Mouse (Mus musculus) midbrain, embryonic 13.5 days (tissue): Measurements from ENCODE around the gene Smagp. TPM values are rescaled to one million over a fixed set of nuclear protein-coding genes. Genes with fewer than 3 reads are reported as not detected.
"Not testable (repeated sequence)": the region's sequence is repeated elsewhere in the genome, so short reads cannot be mapped to it uniquely, and the experiment has no call there.

Source experiments
- ATAC-seq: fragments of 200-750 bp; cut with Nextera tagmentation; 2 replicates; pipeline ENCODE4 v1.8.0; 2017; ENCODE audit warnings: mild to moderate bottlenecking, moderate TSS enrichment, moderate library complexity
- H3K27ac ChIP-seq: fragments of 300-500 bp; sonication (generic); 2 replicates; pipeline ENCODE4 v1.5.1; 2015; ENCODE audit warnings: inconsistent platforms, mild to moderate bottlenecking, moderate library complexity
- H3K27me3 ChIP-seq: fragments of 300-500 bp; sonication (generic); 2 replicates; pipeline ENCODE4 v1.6.1; 2015; ENCODE audit warnings: mild to moderate bottlenecking, inconsistent platforms
- H3K36me3 ChIP-seq: fragments of 300-500 bp; sonication (generic); 2 replicates; pipeline ENCODE4 v1.6.1; 2015; ENCODE audit warnings: mild to moderate bottlenecking, inconsistent platforms
- H3K4me1 ChIP-seq: fragments of 300-500 bp; sonication (generic); replicated peaks from 2 replicates; pipeline ENCODE4 v1.6.1; 2015; ENCODE audit warnings: inconsistent platforms
- H3K4me2 ChIP-seq: fragments of 300-500 bp; sonication (generic); replicated peaks from 2 replicates; pipeline ENCODE4 v1.6.1; 2015; ENCODE audit warnings: moderate library complexity, mild to moderate bottlenecking, inconsistent platforms
- H3K4me3 ChIP-seq: fragments of 300-500 bp; sonication (generic); replicated peaks from 2 replicates; pipeline ENCODE4 v1.5.1; 2015; ENCODE audit warnings: mild to moderate bottlenecking, inconsistent platforms
- H3K9ac ChIP-seq: fragments of 300-500 bp; sonication (generic); replicated peaks from 2 replicates; pipeline ENCODE4 v1.6.1; 2015; ENCODE audit warnings: mild to moderate bottlenecking, inconsistent platforms
- H3K9me3 ChIP-seq: fragments of 300-500 bp; sonication (generic); 2 replicates; pipeline ENCODE4 v1.6.1; 2016; ENCODE audit warnings: mild to moderate bottlenecking, inconsistent platforms
- WGBS: fragments of 180-500 bp; shearing (Covaris S2); methylation state at CpG from one replicate; pipeline ENCODE4 v1.1.7; 2015; 5-methylcytosine and 5-hydroxymethylcytosine counted together
- polyA plus RNA-seq: library from polyadenylated mRNA; unstranded; fragments of >200 nt; fragmentation: Nextera tagmentation; extraction: Ambion mirVana; gene quantifications from 2 replicates; pipeline ENCODE4 v1.2.1, GENCODE M21; 2015

The Smagp gene
- polyA plus RNA-seq, 1 experiment from 2014 or later: 2.9 TPM

GRCm38 (mm10) chr15:100621671-100622070 lies 15.1 kb downstream of the Smagp start:
- H3K4me2 ChIP-seq, H3K4me1 ChIP-seq, ATAC-seq, H3K9me3 ChIP-seq, H3K4me3 ChIP-seq, H3K27me3 ChIP-seq, H3K9ac ChIP-seq, H3K27ac ChIP-seq: not testable (repeated sequence)
- 77% methylated on average over 9 of the region's 9 CpGs for WGBS
- H3K36me3 ChIP-seq: peaks cover 44% of the 10 kb centered on the region

DNA sequence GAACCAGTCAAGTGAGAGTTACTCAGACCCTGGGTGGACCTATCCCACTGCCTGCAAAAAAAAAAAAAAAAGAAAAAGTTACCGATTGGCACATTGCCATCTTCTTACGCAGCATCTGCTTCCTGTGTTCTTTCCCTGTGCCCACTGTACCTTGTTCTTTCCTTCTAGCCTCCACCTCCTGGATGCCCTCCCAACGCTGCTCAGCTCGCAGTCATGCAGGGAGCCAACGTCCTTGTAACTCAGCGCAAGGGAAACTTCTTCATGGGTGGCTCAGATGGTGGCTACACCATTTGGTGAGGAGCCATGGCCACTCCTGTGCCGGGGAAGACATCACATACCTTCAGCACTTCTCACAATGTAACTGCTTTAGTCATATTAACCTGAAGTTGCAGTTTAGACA lies 17.5 kb downstream of the Smagp start:
- Histone ChIP-seq H3K9ac (no peak overlapping the region), H3K4me2 (no peak overlapping the region), H3K4me3 (no peak overlapping the region), H3K27me3 (no peaks in the 10 kb centered on the region), H3K4me1 (peaks cover 15% of the 10 kb centered on the region), H3K9me3 (no peaks in the 10 kb centered on the region), H3K27ac (no peak overlapping the region), H3K36me3 (peaks cover 44% of the 10 kb centered on the region)
- ATAC-seq: no peak
- 93% methylated on average over 7 of the region's 7 CpGs for WGBS

GRCm38 (mm10) chr15:100616221-100616620 lies 20.5 kb downstream of the Smagp start:
- peak; percentile 46 for ATAC-seq
- peak overlapping the region; percentile 88 for H3K9ac ChIP-seq
- WGBS: under 1% methylated on average over 19 of the region's 19 CpGs

GRCm38 (mm10) chr15:100615825-100616220 lies 20.9 kb downstream of the Smagp start:
- peak overlapping the region; percentile 87 for H3K4me2 ChIP-seq
- WGBS: under 1% methylated on average over 41 of the region's 43 CpGs

More at GRCm38 (mm10) chr15:100616221-100616620, 20.5 kb downstream of the Smagp start:
- H3K27ac ChIP-seq: peak overlapping the region; percentile 96
- peaks cover 37% of the 10 kb centered on the region for H3K36me3 ChIP-seq
- H3K4me2 ChIP-seq: peak overlapping the region; percentile 87
- H3K4me1 ChIP-seq: peaks cover 25% of the 10 kb centered on the region
- H3K9me3 ChIP-seq: no peaks in the 10 kb centered on the region
- H3K4me3 ChIP-seq: peak overlapping the region; percentile 86
- H3K27me3 ChIP-seq: 0 out of 2 replicates have a peak, but pooled peaks cover 4% of the 10 kb centered on the region

GRCm38 (mm10) chr15:100614996-100615824 lies 21.5 kb downstream of the Smagp start, which contains the start of gene Dazap2:
Gene Dazap2, plus strand, starts transcription at chr15:100615349.
- H3K36me3 ChIP-seq: peaks cover 28% of the 10 kb centered on the region
- H3K4me2 ChIP-seq: peak within 1 kb of the TSS; percentile 87
- ATAC-seq: peak; percentile 78
- peak within 1 kb of the TSS; percentile 86 for H3K4me3 ChIP-seq
- H3K27ac ChIP-seq: peak within 1 kb of the TSS; percentile 96
- peak within 1 kb of the TSS; percentile 88 for H3K9ac ChIP-seq
- no peaks in the 10 kb centered on the region for H3K9me3 ChIP-seq
- H3K4me1 ChIP-seq: peaks cover 25% of the 10 kb centered on the region
- WGBS: under 1% methylated on average over 85 of the region's 99 CpGs
- 0 out of 2 replicates have a peak, but pooled peaks cover 4% of the 10 kb centered on the region for H3K27me3 ChIP-seq

More at GRCm38 (mm10) chr15:100615825-100616220, 20.9 kb downstream of the Smagp start:
- H3K9ac ChIP-seq: peak overlapping the region; percentile 88
- H3K27me3 ChIP-seq: 0 out of 2 replicates have a peak, but pooled peaks cover 4% of the 10 kb centered on the region
- peaks cover 25% of the 10 kb centered on the region for H3K4me1 ChIP-seq
- H3K27ac ChIP-seq: peak overlapping the region; percentile 96
- peaks cover 35% of the 10 kb centered on the region for H3K36me3 ChIP-seq
- H3K4me3 ChIP-seq: peak overlapping the region; percentile 86
- peak; percentile 91 for ATAC-seq
- H3K9me3 ChIP-seq: no peaks in the 10 kb centered on the region

GRCm38 (mm10) chr15:100614218-100614995 lies 22.3 kb downstream of the Smagp start:
- Histone ChIP-seq H3K36me3 (peaks cover 20% of the 10 kb centered on the region), H3K4me3 (peak overlapping the region; percentile 86), H3K4me1 (peaks cover 25% of the 10 kb centered on the region), H3K9ac (peak overlapping the region; percentile 88), H3K4me2 (peak overlapping the region; percentile 81), H3K9me3 (no peaks in the 10 kb centered on the region), H3K27me3 (0 out of 2 replicates have a peak, but pooled peaks cover 4% of the 10 kb centered on the region), H3K27ac (peak overlapping the region; percentile 96)
- 10% methylated on average over 43 of the region's 43 CpGs for WGBS
- no peak; the same call in 1 of the 2 replicates for ATAC-seq

DNA sequence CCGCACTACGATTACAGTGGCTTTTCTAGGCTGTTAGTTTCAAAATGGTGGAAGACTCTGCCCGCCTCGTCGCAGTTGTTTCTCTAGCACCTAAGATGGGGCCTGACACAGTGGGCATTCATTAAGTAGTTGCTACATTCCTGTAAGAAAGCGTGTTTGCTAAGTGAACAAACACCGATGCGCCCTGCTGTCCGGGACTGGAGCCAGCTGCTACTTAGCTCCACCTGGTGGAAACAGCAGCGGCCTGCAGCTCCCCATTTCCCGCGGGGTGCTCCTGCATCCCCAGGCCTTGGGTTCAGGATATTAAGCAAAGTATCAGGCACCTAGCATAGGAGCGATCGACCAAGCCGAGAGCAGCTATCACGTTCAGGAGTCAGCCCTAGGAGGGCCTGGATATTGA lies 23.2 kb downstream of the Smagp start:
- peak overlapping the region; percentile 45 for H3K4me2 ChIP-seq
- H3K9ac ChIP-seq: no peak overlapping the region
- H3K36me3 ChIP-seq: peaks cover 12% of the 10 kb centered on the region
- WGBS: 8% methylated on average over 16 of the region's 16 CpGs
- H3K27me3 ChIP-seq: 0 out of 2 replicates have a peak, but pooled peaks cover 4% of the 10 kb centered on the region
- peak overlapping the region; percentile 13 for H3K4me3 ChIP-seq
- H3K4me1 ChIP-seq: peaks cover 25% of the 10 kb centered on the region
- H3K9me3 ChIP-seq: no peaks in the 10 kb centered on the region
- no peak for ATAC-seq
- no peak overlapping the region for H3K27ac ChIP-seq

- Histone ChIP-seq H3K9ac (no peak overlapping the region), H3K27ac (no peak overlapping the region), H3K9me3 (no peaks in the 10 kb centered on the region), H3K4me2 (no peak overlapping the region), H3K36me3 (peaks cover under 1% of the 10 kb centered on the region; the same call in 1 of the 2 replicates), H3K4me1 (peaks cover 25% of the 10 kb centered on the region), H3K27me3 (0 out of 2 replicates have a peak, but pooled peaks cover 4% of the 10 kb centered on the region), H3K4me3 (no peak overlapping the region)
- 79% methylated on average over 2 of the region's 2 CpGs for WGBS
- ATAC-seq: no peak
Observed at GRCm38 (mm10) chr15:100612432-100612831, 24.3 kb downstream of the Smagp start.

DNA sequence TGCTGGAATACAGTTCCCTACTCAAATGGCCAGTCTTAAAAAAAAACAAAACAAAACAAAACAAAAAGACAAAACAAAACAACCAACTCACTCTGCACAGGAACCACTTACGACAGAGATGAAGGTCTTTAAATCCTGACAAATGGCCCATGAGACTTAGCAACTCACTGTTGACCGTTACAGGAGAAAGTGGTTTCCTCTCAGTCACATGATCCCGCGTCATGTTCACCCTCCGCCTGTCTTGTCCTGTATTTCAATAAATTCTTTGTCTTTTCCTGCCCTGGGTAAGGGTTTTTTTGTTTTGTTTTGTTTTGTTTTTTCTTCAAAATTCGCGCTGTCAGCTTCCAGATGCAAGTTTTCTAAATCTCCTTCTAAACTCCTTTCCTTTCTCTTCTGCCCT lies 24.8 kb downstream of the Smagp start:
- no peaks in the 10 kb centered on the region for H3K9me3 ChIP-seq
- no peak overlapping the region for H3K4me3 ChIP-seq
- no peaks in the 10 kb centered on the region for H3K36me3 ChIP-seq
- no peak overlapping the region for H3K9ac ChIP-seq
- H3K4me1 ChIP-seq: peaks cover 23% of the 10 kb centered on the region
- H3K27me3 ChIP-seq: 0 out of 2 replicates have a peak, but pooled peaks cover 4% of the 10 kb centered on the region
- WGBS: 87% methylated on average over 7 of the region's 7 CpGs
- ATAC-seq: no peak
- H3K27ac ChIP-seq: no peak overlapping the region
- no peak overlapping the region for H3K4me2 ChIP-seq

DNA sequence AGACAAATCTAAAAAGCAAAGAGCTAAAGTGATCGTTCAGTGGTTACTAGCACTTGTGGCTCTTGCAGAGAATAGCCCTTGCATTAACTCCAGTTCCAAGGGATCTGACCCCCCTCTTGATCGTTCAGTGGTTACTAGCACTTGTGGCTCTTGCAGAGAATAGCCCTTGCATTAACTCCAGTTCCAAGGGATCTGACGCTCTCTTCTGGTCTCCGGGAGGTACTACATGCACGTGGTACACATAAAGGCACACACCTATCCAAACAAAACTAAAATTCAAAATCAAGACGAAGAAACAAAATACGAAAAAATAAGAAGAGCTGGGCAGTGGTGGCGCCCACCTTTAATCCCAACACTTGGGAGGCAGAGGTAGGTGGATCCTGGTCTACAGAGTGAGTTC lies 30.1 kb downstream of the Smagp start:
- peaks cover 13% of the 10 kb centered on the region for H3K4me1 ChIP-seq
- not testable (repeated sequence) for H3K27ac ChIP-seq, H3K9me3 ChIP-seq, H3K27me3 ChIP-seq, ATAC-seq, H3K4me3 ChIP-seq, H3K9ac ChIP-seq, H3K36me3 ChIP-seq, H3K4me2 ChIP-seq
- 89% methylated on average over 8 of the region's 8 CpGs for WGBS

DNA sequence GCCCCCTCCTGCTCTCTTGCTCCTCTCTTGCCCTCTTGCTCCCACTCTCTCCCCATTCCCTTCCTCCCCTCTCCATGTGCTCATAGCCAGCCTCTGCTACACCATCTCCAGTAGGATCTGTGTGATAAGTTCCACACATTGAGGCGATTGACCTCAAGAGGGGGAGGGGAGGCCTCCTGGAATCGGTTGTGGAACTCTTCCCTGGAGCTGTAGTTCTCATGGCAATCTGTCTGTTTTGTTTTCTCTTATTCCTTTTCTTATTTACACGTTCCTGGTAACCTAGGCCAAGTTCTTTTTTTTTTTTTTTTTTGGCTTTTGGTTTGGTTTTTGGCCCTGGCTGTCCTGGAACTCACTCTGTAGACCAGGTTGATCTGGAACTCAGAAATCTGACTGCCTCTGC lies 35.1 kb downstream of the Smagp start:
- 57% methylated on average over 3 of the region's 3 CpGs for WGBS
- H3K9me3 ChIP-seq: no peaks in the 10 kb centered on the region
- H3K36me3 ChIP-seq: no peaks in the 10 kb centered on the region
- H3K4me1 ChIP-seq: peaks cover 35% of the 10 kb centered on the region
- H3K9ac ChIP-seq: no peak overlapping the region
- H3K27me3 ChIP-seq: peaks cover 14% of the 10 kb centered on the region
- no peak overlapping the region for H3K27ac ChIP-seq
- H3K4me2 ChIP-seq: no peak overlapping the region
- H3K4me3 ChIP-seq: no peak overlapping the region
- no peak for ATAC-seq
